Mouse (Mus musculus) erythroblast, embryonic 14.5 days (primary cell): ENCODE results near the gene Camk2b. TPM values are rescaled to one million over a fixed set of nuclear protein-coding genes. Genes with fewer than 3 reads are reported as not detected.
"Not testable (repeated sequence)": the region's sequence is repeated elsewhere in the genome, so short reads cannot be mapped to it uniquely, and the experiment has no call there.

Source experiments
- H3K27me3 ChIP-seq: 2 replicates; pipeline ENCODE4 v1.6.1; 2012; ENCODE audit warnings: inconsistent platforms; ENCODE audit not compliant: control insufficient read depth
- H3K36me3 ChIP-seq: 2 replicates; pipeline ENCODE4 v1.6.1; 2012; ENCODE audit warnings: mild to moderate bottlenecking, inconsistent platforms; ENCODE audit not compliant: control insufficient read depth
- H3K4me1 ChIP-seq: 2 replicates; pipeline ENCODE4 v1.6.1; 2012; ENCODE audit warnings: inconsistent platforms; ENCODE audit not compliant: control insufficient read depth
- H3K4me3 ChIP-seq: replicated peaks from 2 replicates; pipeline ENCODE3; 2012; ENCODE audit warnings: moderate library complexity, mild to moderate bottlenecking, inconsistent platforms
- H3K9me3 ChIP-seq: 2 replicates; pipeline ENCODE4 v1.6.1; 2012; ENCODE audit warnings: low read length, inconsistent platforms, mixed read lengths; ENCODE audit not compliant: control insufficient read depth
- GATA1 ChIP-seq: IDR thresholded peaks from 2 replicates; pipeline ENCODE4 v1.6.1; 2012; ENCODE audit warnings: low read length, inconsistent platforms, mixed read lengths
- TAL1 ChIP-seq: IDR thresholded peaks from 3 replicates; pipeline ENCODE4 v1.6.1; 2012; ENCODE audit warnings: low read length, inconsistent platforms, mixed read lengths
- polyA plus RNA-seq: library from polyadenylated mRNA; stranded (reverse); fragments of >175 nt; gene quantifications from 2 replicates; pipeline ENCODE4 v1.2.3, GENCODE M21; 2012

Camk2b gene
- polyA plus RNA-seq, 1 experiment: not detected

- peaks cover 11% of the 10 kb centered on the region for H3K27me3 ChIP-seq
- not testable (repeated sequence) for H3K9me3 ChIP-seq, H3K36me3 ChIP-seq, H3K4me1 ChIP-seq
- peak overlapping the region; percentile 38 for H3K4me3 ChIP-seq
Observed at GRCm38 (mm10) chr11:6006351-6007009, 59.7 kb downstream of the Camk2b start.

GRCm38 (mm10) chr11:6005374-6006043, 60.7 kb downstream of the Camk2b start:
- H3K36me3 ChIP-seq, H3K4me3 ChIP-seq, H3K9me3 ChIP-seq, H3K4me1 ChIP-seq: not testable (repeated sequence)
- H3K27me3 ChIP-seq: peaks cover 11% of the 10 kb centered on the region

GRCm38 (mm10) chr11:6003046-6003639, 63.0 kb downstream of the Camk2b start:
- Histone ChIP-seq H3K27me3 (peaks cover 8% of the 10 kb centered on the region), H3K9me3 (peaks cover 2% of the 10 kb centered on the region; the same call in 1 of the 2 replicates), H3K4me3 (no peak overlapping the region), H3K36me3 (no peaks in the 10 kb centered on the region), H3K4me1 (no peaks in the 10 kb centered on the region)
- TF ChIP-seq TAL1: no peak
- TF ChIP-seq GATA1: no peak

- H3K9me3 ChIP-seq: peaks cover 2% of the 10 kb centered on the region; the same call in 1 of the 2 replicates
- H3K27me3 ChIP-seq: peaks cover 3% of the 10 kb centered on the region
- TF ChIP-seq GATA1 (no peak), TAL1 (no peak)
- no peaks in the 10 kb centered on the region for H3K4me1 ChIP-seq
- no peak overlapping the region for H3K4me3 ChIP-seq
- no peaks in the 10 kb centered on the region for H3K36me3 ChIP-seq
Observed at GRCm38 (mm10) chr11:6001981-6002649, 64.0 kb downstream of the Camk2b start.

- H3K36me3 ChIP-seq: no peaks in the 10 kb centered on the region
- H3K4me1 ChIP-seq: no peaks in the 10 kb centered on the region
- TF ChIP-seq TAL1 (no peak), GATA1 (no peak)
- no peaks in the 10 kb centered on the region; the same call in 1 of the 2 replicates for H3K27me3 ChIP-seq
- no peak overlapping the region for H3K4me3 ChIP-seq
- H3K9me3 ChIP-seq: no peaks in the 10 kb centered on the region; the same call in 1 of the 2 replicates
Observed at GRCm38 (mm10) chr11:6000961-6001682, 65.0 kb downstream of the Camk2b start.

- TF ChIP-seq TAL1 (no peak), GATA1 (no peak)
- Histone ChIP-seq H3K27me3 (no peaks in the 10 kb centered on the region; the same call in 1 of the 2 replicates), H3K36me3 (no peaks in the 10 kb centered on the region), H3K9me3 (no peaks in the 10 kb centered on the region; the same call in 1 of the 2 replicates), H3K4me3 (no peak overlapping the region), H3K4me1 (no peaks in the 10 kb centered on the region)
Observed at GRCm38 (mm10) chr11:5999832-6000771, 66.1 kb downstream of the Camk2b start.

- TF ChIP-seq GATA1 (no peak), TAL1 (no peak)
- no peak overlapping the region for H3K4me3 ChIP-seq
- H3K4me1 ChIP-seq: no peaks in the 10 kb centered on the region
- no peaks in the 10 kb centered on the region for H3K36me3 ChIP-seq
- no peaks in the 10 kb centered on the region; the same call in 1 of the 2 replicates for H3K27me3 ChIP-seq
- H3K9me3 ChIP-seq: no peaks in the 10 kb centered on the region; the same call in 1 of the 2 replicates
Observed at GRCm38 (mm10) chr11:5998472-5998871, 67.7 kb downstream of the Camk2b start.

GRCm38 (mm10) chr11:5995989-5996388, 70.2 kb downstream of the Camk2b start:
- Histone ChIP-seq H3K4me3 (no peak overlapping the region), H3K4me1 (no peaks in the 10 kb centered on the region), H3K9me3 (no peaks in the 10 kb centered on the region; the same call in 1 of the 2 replicates), H3K27me3 (no peaks in the 10 kb centered on the region; the same call in 1 of the 2 replicates), H3K36me3 (no peaks in the 10 kb centered on the region)
- TF ChIP-seq GATA1: no peak
- no peak for TF ChIP-seq TAL1
